Mouse (Mus musculus) adipocyte (in vitro differentiated cells): ENCODE results near the gene Dock2.

Experiments used
- DNase-seq: peaks from one replicate; pipeline ENCODE4 v3.0.0-alpha.2; 2016; ENCODE audit warnings: low spot score

The Dock2 gene

GRCm38 (mm10) chr11:34348287-34348918, 435.3 kb downstream of the Dock2 start:
- DNase-seq: no peak

GRCm38 (mm10) chr11:34344310-34344709, 439.4 kb downstream of the Dock2 start:
- no peak for DNase-seq

GRCm38 (mm10) chr11:34343742-34344307, 439.9 kb downstream of the Dock2 start:
- DNase-seq: no peak

- no peak for DNase-seq
Observed at GRCm38 (mm10) chr11:34339693-34340092, 444.0 kb downstream of the Dock2 start.

GRCm38 (mm10) chr11:34337907-34338306, 445.8 kb downstream of the Dock2 start:
- DNase-seq: no peak

- no peak for DNase-seq
Observed at GRCm38 (mm10) chr11:34332344-34333031, 451.2 kb downstream of the Dock2 start.

- no peak for DNase-seq
Observed at GRCm38 (mm10) chr11:34323664-34324063, 460.0 kb downstream of the Dock2 start.

- DNase-seq: no peak
Observed at GRCm38 (mm10) chr11:34319282-34319681, 464.4 kb downstream of the Dock2 start.

GRCm38 (mm10) chr11:34317001-34317400, 466.7 kb downstream of the Dock2 start:
- DNase-seq: no peak

GRCm38 (mm10) chr11:34316176-34316575, 467.5 kb downstream of the Dock2 start:
- DNase-seq: no peak

GRCm38 (mm10) chr11:34315383-34315782, 468.3 kb downstream of the Dock2 start:
- DNase-seq: no peak

- DNase-seq: peak; percentile 13
Observed at GRCm38 (mm10) chr11:34314534-34315379, 468.9 kb downstream of the Dock2 start, which contains the start of gene Fam196b. Gene Fam196b, plus strand, starts transcription at chr11:34314822.

- no peak for DNase-seq
Observed at GRCm38 (mm10) chr11:34312208-34312607, 471.5 kb downstream of the Dock2 start.

- DNase-seq: no peak
Observed at GRCm38 (mm10) chr11:34311717-34312116, 472.0 kb downstream of the Dock2 start.

GRCm38 (mm10) chr11:34309360-34309759, 474.3 kb downstream of the Dock2 start:
- no peak for DNase-seq

GRCm38 (mm10) chr11:34308731-34309130, 475.0 kb downstream of the Dock2 start:
- DNase-seq: no peak

- no peak for DNase-seq
Observed at GRCm38 (mm10) chr11:34306231-34306630, 477.5 kb downstream of the Dock2 start.

GRCm38 (mm10) chr11:34300064-34300463, 483.6 kb downstream of the Dock2 start:
- DNase-seq: no peak

GRCm38 (mm10) chr11:34299550-34299949, 484.1 kb downstream of the Dock2 start:
- no peak for DNase-seq

GRCm38 (mm10) chr11:34297698-34298378, 485.9 kb downstream of the Dock2 start:
- DNase-seq: no peak

GRCm38 (mm10) chr11:34291304-34291703, 492.4 kb downstream of the Dock2 start:
- DNase-seq: no peak

GRCm38 (mm10) chr11:34290708-34291107, 493.0 kb downstream of the Dock2 start:
- DNase-seq: no peak
